Mouse (Mus musculus): Measurements from ENCODE around the gene Amacr. TPM values are rescaled to one million over a fixed set of nuclear protein-coding genes. Genes with fewer than 3 reads are reported as not detected.

Amacr gene
- 1 to 10 TPM in 1 of 2 experiments, under 1 TPM in 1; 0.71 to 1.1 TPM for total RNA-seq (2023)

DNA sequence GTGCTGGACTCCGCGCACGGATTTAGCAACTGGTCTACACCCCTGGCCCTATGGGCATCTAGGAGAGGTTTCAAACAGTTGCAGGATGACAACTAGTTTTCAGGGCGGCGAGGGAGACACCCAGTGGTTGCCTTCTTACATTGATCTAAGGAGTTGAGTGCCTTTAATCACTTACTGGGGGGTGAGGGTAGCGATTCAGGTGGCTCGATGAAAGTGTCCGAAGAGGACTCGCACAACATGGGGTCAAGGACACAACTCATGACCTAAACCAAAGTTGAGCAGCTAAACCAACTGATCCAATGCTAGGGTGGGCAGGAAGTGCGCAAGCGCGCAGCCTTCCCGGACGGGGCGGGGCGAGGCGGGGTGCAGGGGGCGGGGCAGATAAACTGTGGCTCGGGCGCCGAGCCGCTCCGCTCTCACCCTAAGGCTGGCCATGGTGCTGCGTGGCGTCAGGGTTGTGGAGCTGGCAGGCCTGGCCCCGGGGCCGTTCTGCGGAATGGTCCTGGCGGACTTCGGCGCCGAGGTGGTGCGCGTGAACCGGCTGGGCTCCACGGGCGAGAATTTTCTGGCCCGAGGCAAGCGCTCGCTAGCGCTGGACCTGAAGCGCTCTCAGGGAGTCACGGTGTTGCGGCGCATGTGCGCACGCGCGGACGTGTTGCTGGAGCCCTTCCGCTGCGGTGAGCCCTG is at the start of gene Amacr:
Gene Amacr (plus strand): TSS at position 380 of the 687 bp plus-strand sequence.

DNA sequence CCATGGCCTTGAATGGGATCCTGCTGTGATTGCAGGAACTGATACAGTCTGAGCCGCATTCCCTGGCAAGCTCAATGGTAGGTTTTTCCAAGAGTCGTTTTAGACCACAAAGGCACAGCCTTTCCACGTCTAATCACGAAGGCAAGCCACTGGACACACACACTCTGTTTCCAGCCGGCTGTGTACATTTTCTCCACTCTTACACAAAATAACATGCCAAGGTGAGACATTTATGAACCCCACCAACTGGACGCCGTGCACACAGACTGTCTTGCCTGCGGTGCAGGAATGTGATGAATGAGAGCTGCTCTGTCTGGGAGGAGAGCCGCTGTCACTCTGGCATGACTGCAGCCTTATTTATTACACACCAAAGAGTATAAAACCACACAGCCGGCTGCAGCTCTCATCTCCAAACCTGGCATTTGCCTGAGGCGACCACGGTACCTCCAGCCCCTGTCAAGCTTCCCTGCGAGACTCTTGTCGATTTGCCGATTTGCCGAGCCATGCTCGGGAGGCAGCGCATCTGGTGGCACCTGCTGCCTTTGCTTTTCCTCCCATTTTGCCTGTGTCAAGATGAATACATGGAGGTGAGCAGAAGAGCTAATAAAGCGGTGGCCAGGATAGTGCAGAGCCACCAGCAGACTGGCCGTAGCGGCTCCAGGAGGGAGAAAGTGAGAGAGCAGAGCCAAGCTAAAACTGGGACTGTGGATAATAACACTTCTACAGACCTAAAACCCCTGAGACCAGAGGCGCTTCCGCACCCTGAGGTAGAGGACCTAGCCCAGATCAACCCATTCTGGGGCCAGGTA is 29.4 kb upstream of the Amacr start, which contains the start of gene C1qtnf3:
Gene C1qtnf3 (plus strand): TSS at position 382 of the 809 bp plus-strand sequence.

DNA sequence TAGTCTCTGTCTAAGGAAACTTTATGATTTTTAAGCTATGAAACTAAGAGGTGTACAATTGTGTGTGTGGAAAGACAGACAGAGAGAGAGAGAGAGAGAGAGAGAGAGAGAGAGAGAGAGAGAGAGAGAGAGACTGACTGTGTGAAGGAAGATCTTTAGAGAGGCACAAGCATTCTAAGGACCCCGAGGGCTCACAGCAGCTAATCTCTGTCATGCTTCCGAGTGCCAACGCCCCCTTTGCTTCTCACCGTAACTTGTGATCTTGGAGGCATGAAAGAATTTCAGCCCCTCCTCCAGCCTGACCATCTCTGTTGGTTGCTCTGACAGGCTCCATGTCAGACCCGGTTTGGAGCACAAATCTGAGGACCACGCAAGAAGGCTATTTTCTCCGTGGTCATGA is 18.9 kb downstream of the Amacr start, which contains the start of gene Slc45a2:
Gene Slc45a2 (plus strand): TSS at position 301 of the 400 bp plus-strand sequence.

DNA sequence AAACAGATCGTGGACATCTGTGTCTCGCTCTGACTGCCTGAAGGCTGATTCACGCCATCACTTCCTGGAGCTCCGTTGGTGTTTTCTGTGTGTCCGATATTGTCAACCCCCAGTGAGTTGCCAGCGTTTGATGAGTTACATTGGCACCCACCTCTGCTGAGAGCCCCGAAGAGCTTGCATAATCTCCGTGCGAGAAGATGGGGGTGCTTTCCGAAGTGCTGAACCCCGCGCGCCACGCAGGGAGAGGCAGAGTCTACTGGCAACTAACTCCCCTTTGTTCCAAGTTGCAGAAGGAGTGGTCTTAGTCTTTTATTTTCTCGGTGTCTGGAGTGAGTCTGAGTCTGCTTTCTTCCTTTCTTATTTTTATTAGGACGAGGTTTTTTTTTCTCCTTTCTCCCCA is 56.2 kb downstream of the Amacr start, which contains the start of gene Rxfp3:
Gene Rxfp3 (minus strand): TSS at position 281 of the 400 bp plus-strand sequence.

Other genes with a start within 250 kb of the Amacr start
- gene C1qtnf3, start 29.4 kb upstream of the Amacr start, total RNA-seq (2023): not detected
- not detected for gene Slc45a2, start 19.0 kb downstream of the Amacr start, total RNA-seq (2023)
- gene Rxfp3, start 56.2 kb downstream of the Amacr start, total RNA-seq (2023): not detected
- under 1 TPM; 0.07 to 0.20 TPM for gene Adamts12, start 83.0 kb downstream of the Amacr start, total RNA-seq (2023)